Mouse (Mus musculus): ENCODE measurements around the gene Supt3.

Gene Supt3

GRCm38 (mm10) chr17:45119609-45120201, 342.8 kb downstream of the Supt3 start:
- DNase-seq (ENCODE audit: low spot score in 2 of 2): no peak

GRCm38 (mm10) chr17:45123856-45124255, 346.9 kb downstream of the Supt3 start:
- DNase-seq (ENCODE audit: low spot score in 2 of 2): no peak

- DNase-seq (ENCODE audit: low spot score in 2 of 2): no peak
Measured at GRCm38 (mm10) chr17:45128611-45129010, 351.7 kb downstream of the Supt3 start.

GRCm38 (mm10) chr17:45133501-45134400, 356.8 kb downstream of the Supt3 start:
- no peak for DNase-seq (ENCODE audit: low spot score in 2 of 2)

- DNase-seq (ENCODE audit: low spot score in 2 of 2): no peak
Measured at GRCm38 (mm10) chr17:45136491-45136890, 359.5 kb downstream of the Supt3 start.

GRCm38 (mm10) chr17:45143043-45143442, 366.1 kb downstream of the Supt3 start:
- no peak for DNase-seq (ENCODE audit: low spot score in 2 of 2)

GRCm38 (mm10) chr17:45144656-45145055, 367.7 kb downstream of the Supt3 start:
- no peak for DNase-seq (ENCODE audit: low spot score in 2 of 2)

- DNase-seq (ENCODE audit: low spot score in 2 of 2): no peak
Measured at GRCm38 (mm10) chr17:45151312-45151929, 374.5 kb downstream of the Supt3 start.

- DNase-seq (ENCODE audit: low spot score in 2 of 2): no peak
Measured at GRCm38 (mm10) chr17:45153721-45154120, 376.8 kb downstream of the Supt3 start.

- DNase-seq (ENCODE audit: low spot score in 2 of 2): no peak
Measured at GRCm38 (mm10) chr17:45158171-45158691, 381.3 kb downstream of the Supt3 start.

GRCm38 (mm10) chr17:45160651-45161050, 383.7 kb downstream of the Supt3 start:
- DNase-seq (ENCODE audit: low spot score in 2 of 2): no peak

- no peak for DNase-seq (ENCODE audit: low spot score in 2 of 2)
Measured at GRCm38 (mm10) chr17:45165741-45166140, 388.8 kb downstream of the Supt3 start.

All from spleen, postnatal 4 days (tissue).